ENCODE assay signal across 17 mouse cellular contexts in genomic region chr2:131457728-131458127, GRCm38 (mm10). TPM values are rescaled to one million over a fixed set of nuclear protein-coding genes. Genes with fewer than 3 reads are reported as not detected.
DNase-seq lines count a peak whose midpoint lies in the region; ATAC-seq and TF ChIP-seq lines count a peak whose summit lies in the region.
"Had no signal": no experiment of that assay in that cellular context is flagged by ENCODE, and none has a peak within 500 bp of the region (broad histone marks: within the 10 kb centered on the region; RNA-seq: fewer than 3 reads in every experiment).

No protein-coding gene starts in this region.

- peak; percentile 25 for DNase-seq in embryonic facial prominence, embryonic 14.5 days (ENCODE audit: low spot score)
- DNase-seq in embryonic facial prominence, embryonic 10.5 days (ENCODE audit: low spot score), result no peak
- DNase-seq in kidney, postnatal 0 days (ENCODE audit: low spot score), result peak; percentile 16
- DNase-seq in heart, postnatal 10 days, result peak; percentile 76 to 79
- DNase-seq in lung, postnatal 14 days, result peak; percentile 53
- DNase-seq in left cerebral cortex, postnatal 14 days (ENCODE audit: low spot score in 2 of 2), result no peak
- no peak for DNase-seq in natural killer cell, adult 2 months (ENCODE audit: low spot score in 2 of 2)
- DNase-seq: adrenal gland, adult 8-10 months; cerebellum, adult 11-12 months; gastrocnemius, postnatal 25 days; kidney, adult 9 months; left cerebral cortex, postnatal 4 days; liver, embryonic 13.5 days; thymus, postnatal 4 days had no signal

- no peak overlapping the region for H3K4me3 ChIP-seq in embryonic facial prominence, embryonic 14.5 days (ENCODE audit: low read depth, low read length)
- no peak overlapping the region for H3K4me3 ChIP-seq in embryonic facial prominence, embryonic 10.5 days
- H3K4me3 ChIP-seq in kidney, postnatal 0 days (replicated peaks; ENCODE audit: low read depth, low read length), result no peak overlapping the region
- no peak overlapping the region for H3K4me3 ChIP-seq in kidney, embryonic 16.5 days (ENCODE audit: low read length)
- H3K4me3 ChIP-seq: heart, embryonic 15.5 days; liver, embryonic 13.5 days had no signal

- no peaks in the 10 kb centered on the region for H3K36me3 ChIP-seq in embryonic facial prominence, embryonic 14.5 days (ENCODE audit: control insufficient read depth, insufficient read depth, low read length)
- no peaks in the 10 kb centered on the region for H3K36me3 ChIP-seq in embryonic facial prominence, embryonic 10.5 days (replicated peaks)
- H3K36me3 ChIP-seq in kidney, postnatal 0 days (ENCODE audit: insufficient read depth, low read length), result no peaks in the 10 kb centered on the region
- H3K36me3 ChIP-seq in kidney, embryonic 16.5 days (ENCODE audit: insufficient read depth, low read length), result no peaks in the 10 kb centered on the region
- H3K36me3 ChIP-seq: heart, embryonic 15.5 days; liver, embryonic 13.5 days had no signal

- H3K4me2 ChIP-seq in embryonic facial prominence, embryonic 14.5 days (ENCODE audit: low read depth, low read length), result no peak overlapping the region
- H3K4me2 ChIP-seq in kidney, postnatal 0 days (ENCODE audit: low read length), result no peak overlapping the region
- no peak overlapping the region for H3K4me2 ChIP-seq in kidney, embryonic 16.5 days (replicated peaks; ENCODE audit: low read depth, low read length)
- H3K4me2 ChIP-seq: heart, embryonic 15.5 days; liver, embryonic 13.5 days had no signal

- H3K4me1 ChIP-seq in embryonic facial prominence, embryonic 14.5 days (ENCODE audit: control insufficient read depth, insufficient read depth, low read length), result no peaks in the 10 kb centered on the region
- no peaks in the 10 kb centered on the region for H3K4me1 ChIP-seq in embryonic facial prominence, embryonic 10.5 days
- H3K4me1 ChIP-seq in kidney, postnatal 0 days (replicated peaks; ENCODE audit: insufficient read depth, low read length), result no peaks in the 10 kb centered on the region
- no peaks in the 10 kb centered on the region for H3K4me1 ChIP-seq in kidney, embryonic 16.5 days (ENCODE audit: insufficient read depth, low read length)

- TF ChIP-seq CTCF in kidney, postnatal 0 days (IDR thresholded peaks at IDR 0.05; ENCODE audit: low read depth), result no peak

- no peak overlapping the region for H3K27ac ChIP-seq in embryonic facial prominence, embryonic 14.5 days (replicated peaks; ENCODE audit: low read depth, low read length)
- H3K27ac ChIP-seq in embryonic facial prominence, embryonic 10.5 days (replicated peaks), result no peak overlapping the region
- H3K27ac ChIP-seq in kidney, postnatal 0 days, result no peak overlapping the region
- no peak overlapping the region for H3K27ac ChIP-seq in kidney, embryonic 16.5 days (ENCODE audit: low read length)
- H3K27ac ChIP-seq: heart, embryonic 15.5 days; liver, embryonic 13.5 days had no signal

- intact Hi-C loops in heart, postnatal 10 days (cut with DNase I), result no loop called here
- intact Hi-C loops in left cerebral cortex, postnatal 14 days (cut with DNase I), result no loop called here

- ATAC-seq in embryonic facial prominence, embryonic 14.5 days (ENCODE audit: low read depth), result no peak
- ATAC-seq in kidney, postnatal 0 days (replicated peaks; ENCODE audit: low FRiP score, low read depth), result no peak
- no peak for ATAC-seq in kidney, embryonic 16.5 days (ENCODE audit: low FRiP score, low TSS enrichment)
- ATAC-seq: midbrain, embryonic 16.5 days had no signal

- no peak overlapping the region for H3K9ac ChIP-seq in embryonic facial prominence, embryonic 14.5 days (ENCODE audit: low read depth, low read length)
- H3K9ac ChIP-seq in kidney, postnatal 0 days (ENCODE audit: low read depth, low read length), result no peak overlapping the region
- H3K9ac ChIP-seq in kidney, embryonic 16.5 days (replicated peaks; ENCODE audit: low read length), result no peak overlapping the region
- H3K9ac ChIP-seq: heart, embryonic 15.5 days; liver, embryonic 13.5 days had no signal

- H3K27me3 ChIP-seq in embryonic facial prominence, embryonic 14.5 days (replicated peaks; ENCODE audit: control insufficient read depth, insufficient read depth, low read length), result no peaks in the 10 kb centered on the region
- H3K27me3 ChIP-seq in embryonic facial prominence, embryonic 10.5 days (replicated peaks; ENCODE audit: low read depth, poor library complexity, severe bottlenecking), result no peaks in the 10 kb centered on the region
- no peaks in the 10 kb centered on the region for H3K27me3 ChIP-seq in kidney, postnatal 0 days (ENCODE audit: insufficient read depth, low read length)
- no peaks in the 10 kb centered on the region for H3K27me3 ChIP-seq in kidney, embryonic 16.5 days (ENCODE audit: insufficient read depth, low read length)
- H3K27me3 ChIP-seq: liver, embryonic 13.5 days had no signal

- peaks cover 5% of the 10 kb centered on the region; the same call in 1 of the 2 replicates for H3K9me3 ChIP-seq in embryonic facial prominence, embryonic 14.5 days (ENCODE audit: control insufficient read depth, low read length)
- no peaks in the 10 kb centered on the region for H3K9me3 ChIP-seq in embryonic facial prominence, embryonic 10.5 days
- H3K9me3 ChIP-seq in kidney, postnatal 0 days (replicated peaks; ENCODE audit: low read length), result no peaks in the 10 kb centered on the region
- no peaks in the 10 kb centered on the region for H3K9me3 ChIP-seq in kidney, embryonic 16.5 days (ENCODE audit: low read length)
- H3K9me3 ChIP-seq: heart, embryonic 15.5 days; liver, embryonic 13.5 days had no signal

- 73% methylated on average over 7 of the region's 7 CpGs for WGBS in embryonic facial prominence, embryonic 14.5 days
- WGBS in embryonic facial prominence, embryonic 10.5 days, result 90% methylated on average over 7 of the region's 7 CpGs
- 62% methylated on average over 7 of the region's 7 CpGs for WGBS in kidney, postnatal 0 days
- 60% methylated on average over 7 of the region's 7 CpGs for WGBS in kidney, embryonic 16.5 days

RNA-seq across cellular contexts. Expression of gene Smox, which starts 33.6 kb away (rescaled TPM):
- polyA plus RNA-seq in embryonic facial prominence, embryonic 14.5 days (2014; fragmentation: Nextera tagmentation; extraction: Ambion mirVana), result 28.9 and 33.2 TPM in 2 replicates
- polyA plus RNA-seq in embryonic facial prominence, embryonic 10.5 days (2016; fragmentation: Nextera tagmentation; extraction: Ambion mirVana), result 36.0 and 42.0 TPM in 2 replicates
- polyA plus RNA-seq in kidney, postnatal 0 days (2015; fragmentation: Nextera tagmentation; extraction: Ambion mirVana), result 26.8 and 30.5 TPM in 2 replicates
- polyA plus RNA-seq in kidney, embryonic 16.5 days (2015; fragmentation: Nextera tagmentation; extraction: Ambion mirVana), result 39.1 and 39.7 TPM in 2 replicates
- 10 to 100 TPM; 29.7 to 35.2 TPM for total RNA-seq in heart, postnatal 10 days (2021)
- 10 to 100 TPM; 65.4 to 68.9 TPM for total RNA-seq in left cerebral cortex, postnatal 14 days (2021)

Comparison
In these comparisons a context has a peak if more than half of its experiments do, and no peak if none do; other contexts are left out.
1. DNase-seq: peak in embryonic facial prominence, embryonic 14.5 days (single experiment), kidney, postnatal 0 days (single experiment), heart, postnatal 10 days (2 of 2) and lung, postnatal 14 days (single experiment); none in embryonic facial prominence, embryonic 10.5 days (single experiment), left cerebral cortex, postnatal 14 days (0 of 2) and natural killer cell, adult 2 months (0 of 2).